Mouse (Mus musculus) stomach, embryonic 16.5 days (tissue): Measurements from ENCODE around the gene Eif5. TPM values are rescaled to one million over a fixed set of nuclear protein-coding genes. Genes with fewer than 3 reads are reported as not detected.

Experiments used
- ATAC-seq: fragments of 200-750 bp; cut with Nextera tagmentation; 2 replicates; pipeline ENCODE4 v1.8.0; 2017; ENCODE audit warnings: moderate number of reproducible peaks, moderate TSS enrichment; ENCODE audit not compliant: insufficient read depth, low FRiP score
- H3K27ac ChIP-seq: fragments of 300-500 bp; sonication (generic); 2 replicates; pipeline ENCODE4 v1.5.1; 2014; ENCODE audit warnings: low read length
- H3K27me3 ChIP-seq: fragments of 300-500 bp; sonication (generic); 2 replicates; pipeline ENCODE4 v1.6.1; 2014; ENCODE audit warnings: low read length, control low read depth, mixed read lengths; ENCODE audit not compliant: control insufficient read depth, insufficient read depth
- H3K36me3 ChIP-seq: fragments of 300-500 bp; sonication (generic); 2 replicates; pipeline ENCODE4 v1.6.1; 2014; ENCODE audit warnings: low read length; ENCODE audit not compliant: control insufficient read depth, insufficient read depth
- H3K4me1 ChIP-seq: fragments of 300-500 bp; sonication (generic); 2 replicates; pipeline ENCODE4 v1.6.1; 2014; ENCODE audit warnings: low read length, control low read depth, mixed read lengths; ENCODE audit not compliant: control insufficient read depth, insufficient read depth
- H3K4me2 ChIP-seq: fragments of 300-500 bp; sonication (generic); 2 replicates; pipeline ENCODE4 v1.6.1; 2014; ENCODE audit warnings: low read depth, low read length, mixed read lengths
- H3K4me3 ChIP-seq: fragments of 300-500 bp; sonication (generic); replicated peaks from 2 replicates; pipeline ENCODE4 v1.5.1; 2014; ENCODE audit warnings: mild to moderate bottlenecking, low read length
- H3K9ac ChIP-seq: fragments of 300-500 bp; sonication (generic); 2 replicates; pipeline ENCODE4 v1.6.1; 2014; ENCODE audit warnings: low read length
- H3K9me3 ChIP-seq: fragments of 300-500 bp; sonication (generic); replicated peaks from 2 replicates; pipeline ENCODE4 v1.6.1; 2016; ENCODE audit warnings: low read length, control low read depth; ENCODE audit not compliant: control insufficient read depth
- WGBS: fragments of 180-500 bp; shearing (Covaris S2); extraction: QIAGEN DNeasy Blood & Tissue Kit; methylation state at CpG from one replicate; pipeline ENCODE4 v1.1.7; 2014; 5-methylcytosine and 5-hydroxymethylcytosine counted together
- polyA plus RNA-seq: library from polyadenylated mRNA; unstranded; fragments of >200 nt; fragmentation: Nextera tagmentation; extraction: Ambion mirVana; gene quantifications from 2 replicates; pipeline ENCODE4 v1.2.1, GENCODE M21; 2015

Gene Eif5
- polyA plus RNA-seq, 1 experiment from 2014 or later: 438 TPM

- Histone ChIP-seq H3K27ac (peak overlapping the region; percentile 18), H3K4me3 (no peak overlapping the region), H3K4me1 (peaks cover 22% of the 10 kb centered on the region), H3K36me3 (0 out of 2 replicates have a peak, but pooled peaks cover 7% of the 10 kb centered on the region), H3K9ac (no peak overlapping the region), H3K27me3 (no peaks in the 10 kb centered on the region), H3K9me3 (no peaks in the 10 kb centered on the region), H3K4me2 (no peak overlapping the region)
- WGBS: 39% methylated on average over 6 of the region's 6 CpGs
- no peak for ATAC-seq
Measured at GRCm38 (mm10) chr12:111535281-111535680, 2.5 kb upstream of the Eif5 start.

GRCm38 (mm10) chr12:111535762-111536161 lies 2.1 kb upstream of the Eif5 start:
- Histone ChIP-seq H3K36me3 (0 out of 2 replicates have a peak, but pooled peaks cover 7% of the 10 kb centered on the region), H3K27ac (peak overlapping the region; percentile 18; the same call in 1 of the 2 replicates), H3K27me3 (no peaks in the 10 kb centered on the region), H3K4me3 (no peak overlapping the region), H3K4me2 (no peak overlapping the region), H3K4me1 (peaks cover 22% of the 10 kb centered on the region), H3K9me3 (no peaks in the 10 kb centered on the region), H3K9ac (no peak overlapping the region)
- no peak for ATAC-seq
- 60% methylated on average over 5 of the region's 5 CpGs for WGBS

GRCm38 (mm10) chr12:111536746-111537145 lies 1.1 kb upstream of the Eif5 start:
- 45% methylated on average over 4 of the region's 4 CpGs for WGBS
- H3K27ac ChIP-seq: peak overlapping the region; percentile 64

GRCm38 (mm10) chr12:111537341-111537740 lies 475 bp upstream of the Eif5 start:
- H3K27me3 ChIP-seq: no peaks in the 10 kb centered on the region
- ATAC-seq: 0 out of 2 replicates have a peak, but pooled peaks have one; percentile 8
- H3K4me2 ChIP-seq: peak overlapping the region; percentile 69
- H3K27ac ChIP-seq: peak overlapping the region; percentile 64
- peak overlapping the region; percentile 82 for H3K9ac ChIP-seq
- H3K4me3 ChIP-seq: peak overlapping the region; percentile 84
- 0% methylated on average over 22 of the region's 22 CpGs for WGBS
- no peaks in the 10 kb centered on the region for H3K9me3 ChIP-seq
- H3K36me3 ChIP-seq: peaks cover 15% of the 10 kb centered on the region; the same call in 1 of the 2 replicates
- peaks cover 26% of the 10 kb centered on the region for H3K4me1 ChIP-seq

More at GRCm38 (mm10) chr12:111536746-111537145, 1.1 kb upstream of the Eif5 start:
- peak overlapping the region; percentile 84 for H3K4me3 ChIP-seq
- H3K36me3 ChIP-seq: 0 out of 2 replicates have a peak, but pooled peaks cover 11% of the 10 kb centered on the region
- peak overlapping the region; percentile 69 for H3K4me2 ChIP-seq
- no peak for ATAC-seq
- H3K27me3 ChIP-seq: no peaks in the 10 kb centered on the region
- no peaks in the 10 kb centered on the region for H3K9me3 ChIP-seq
- peaks cover 26% of the 10 kb centered on the region for H3K4me1 ChIP-seq
- peak overlapping the region; percentile 82 for H3K9ac ChIP-seq

GRCm38 (mm10) chr12:111538292-111539040 lies 650 bp downstream of the Eif5 start:
- WGBS: under 1% methylated on average over 100 of the region's 111 CpGs
- Histone ChIP-seq H3K4me2 (peak overlapping the region; percentile 58), H3K9me3 (no peaks in the 10 kb centered on the region), H3K27ac (peak overlapping the region; percentile 97), H3K9ac (peak overlapping the region; percentile 98), H3K36me3 (peaks cover 23% of the 10 kb centered on the region), H3K4me3 (peak overlapping the region; percentile 84), H3K4me1 (peaks cover 26% of the 10 kb centered on the region), H3K27me3 (no peaks in the 10 kb centered on the region)
- ATAC-seq: peak; percentile 76

GRCm38 (mm10) chr12:111539041-111539345 lies 1.2 kb downstream of the Eif5 start:
- H3K4me2 ChIP-seq: peak overlapping the region; percentile 58
- peaks cover 26% of the 10 kb centered on the region for H3K4me1 ChIP-seq
- no peaks in the 10 kb centered on the region for H3K9me3 ChIP-seq
- H3K27ac ChIP-seq: peak overlapping the region; percentile 97
- peak overlapping the region; percentile 84 for H3K4me3 ChIP-seq
- H3K36me3 ChIP-seq: peaks cover 26% of the 10 kb centered on the region
- ATAC-seq: no peak
- peak overlapping the region; percentile 98 for H3K9ac ChIP-seq
- under 1% methylated on average over 18 of the region's 18 CpGs for WGBS
- H3K27me3 ChIP-seq: no peaks in the 10 kb centered on the region

- H3K9ac ChIP-seq: no peak overlapping the region
- no peak for ATAC-seq
- no peak overlapping the region for H3K27ac ChIP-seq
- H3K9me3 ChIP-seq: no peaks in the 10 kb centered on the region
- H3K4me3 ChIP-seq: no peak overlapping the region
- H3K36me3 ChIP-seq: peaks cover 26% of the 10 kb centered on the region
- H3K4me2 ChIP-seq: no peak overlapping the region
- H3K4me1 ChIP-seq: no peaks in the 10 kb centered on the region
- no peaks in the 10 kb centered on the region for H3K27me3 ChIP-seq
- 86% methylated on average over 3 of the region's 3 CpGs for WGBS
Measured at GRCm38 (mm10) chr12:111547070-111547469, 9.3 kb downstream of the Eif5 start.

- Histone ChIP-seq H3K4me2 (no peak overlapping the region), H3K27ac (no peak overlapping the region), H3K27me3 (no peaks in the 10 kb centered on the region), H3K9ac (no peak overlapping the region), H3K9me3 (no peaks in the 10 kb centered on the region), H3K4me3 (no peak overlapping the region), H3K36me3 (peaks cover 14% of the 10 kb centered on the region; the same call in 1 of the 2 replicates), H3K4me1 (no peaks in the 10 kb centered on the region)
- ATAC-seq: no peak
- 59% methylated on average over 2 of the region's 2 CpGs for WGBS
Measured at GRCm38 (mm10) chr12:111548555-111549289, 10.9 kb downstream of the Eif5 start.

GRCm38 (mm10) chr12:111550679-111551078 lies 12.9 kb downstream of the Eif5 start:
- Histone ChIP-seq H3K27me3 (no peaks in the 10 kb centered on the region), H3K36me3 (peaks cover 10% of the 10 kb centered on the region; the same call in 1 of the 2 replicates), H3K9me3 (no peaks in the 10 kb centered on the region), H3K9ac (no peak overlapping the region), H3K4me1 (no peaks in the 10 kb centered on the region), H3K27ac (no peak overlapping the region), H3K4me3 (no peak overlapping the region), H3K4me2 (no peak overlapping the region)
- 61% methylated on average over 1 of the region's 1 CpGs for WGBS
- ATAC-seq: no peak
